Mouse (Mus musculus) heart, embryonic 12.5 days (tissue): ENCODE results near the gene Egfl6. TPM values are rescaled to one million over a fixed set of nuclear protein-coding genes. Genes with fewer than 3 reads are reported as not detected.

Source experiments
- ATAC-seq: fragments of 200-750 bp; cut with Nextera tagmentation; 2 replicates; pipeline ENCODE4 v1.8.0; 2017; ENCODE audit warnings: moderate TSS enrichment, moderate library complexity; ENCODE audit not compliant: insufficient number of reproducible peaks, low FRiP score
- H3K27ac ChIP-seq: fragments of 300-500 bp; sonication (generic); 2 replicates; pipeline ENCODE4 v1.5.1; 2016; ENCODE audit warnings: mild to moderate bottlenecking, moderate library complexity; ENCODE audit not compliant: poor library complexity, severe bottlenecking
- H3K27me3 ChIP-seq: fragments of 300-500 bp; sonication (generic); replicated peaks from 2 replicates; pipeline ENCODE4 v1.6.1; 2016; ENCODE audit warnings: mild to moderate bottlenecking, moderate library complexity
- H3K36me3 ChIP-seq: fragments of 300-500 bp; sonication (generic); 2 replicates; pipeline ENCODE4 v1.6.1; 2016; ENCODE audit warnings: mild to moderate bottlenecking, moderate library complexity
- H3K4me1 ChIP-seq: fragments of 300-500 bp; sonication (generic); replicated peaks from 2 replicates; pipeline ENCODE4 v1.6.1; 2016; ENCODE audit warnings: mild to moderate bottlenecking
- H3K4me2 ChIP-seq: fragments of 300-500 bp; sonication (generic); 2 replicates; pipeline ENCODE4 v1.6.1; 2016; ENCODE audit warnings: mild to moderate bottlenecking, moderate library complexity
- H3K4me3 ChIP-seq: fragments of 300-500 bp; sonication (generic); 2 replicates; pipeline ENCODE4 v1.5.1; 2016; ENCODE audit warnings: mild to moderate bottlenecking
- H3K9ac ChIP-seq: fragments of 300-500 bp; sonication (generic); 2 replicates; pipeline ENCODE4 v1.6.1; 2016; ENCODE audit warnings: mild to moderate bottlenecking, moderate library complexity
- H3K9me3 ChIP-seq: fragments of 300-500 bp; sonication (generic); replicated peaks from 2 replicates; pipeline ENCODE4 v1.6.1; 2016; ENCODE audit warnings: mild to moderate bottlenecking, moderate library complexity
- WGBS: fragments of 180-500 bp; shearing (Covaris S2); methylation state at CpG from one replicate; pipeline ENCODE4 v1.1.7; 2016; 5-methylcytosine and 5-hydroxymethylcytosine counted together
- polyA plus RNA-seq: library from polyadenylated mRNA; unstranded; fragments of >200 nt; fragmentation: Nextera tagmentation; extraction: Ambion mirVana; gene quantifications from 2 replicates; pipeline ENCODE4 v1.2.1, GENCODE M21; 2016

Gene Egfl6
- 4.8 and 4.9 TPM in 2 replicates for polyA plus RNA-seq

- Histone ChIP-seq H3K36me3 (no peaks in the 10 kb centered on the region), H3K27ac (no peak within 1 kb of the TSS), H3K9me3 (no peaks in the 10 kb centered on the region), H3K4me1 (no peaks in the 10 kb centered on the region), H3K9ac (peak within 1 kb of the TSS; percentile 30; the same call in 1 of the 2 replicates), H3K4me2 (peak within 1 kb of the TSS; percentile 83), H3K27me3 (peaks cover 23% of the 10 kb centered on the region), H3K4me3 (peak within 1 kb of the TSS; percentile 45)
- 13% methylated on average over 38 of the region's 39 CpGs for WGBS
- ATAC-seq: no peak
Measured at GRCm38 (mm10) chrX:166584947-166585824, at the start of gene Egfl6. TSS of gene Egfl6 (minus strand) at chrX:166585720.

GRCm38 (mm10) chrX:166626866-166627570 is 41.5 kb upstream of the Egfl6 start:
- 47% methylated on average over 3 of the region's 3 CpGs for WGBS
- H3K4me2 ChIP-seq: no peak overlapping the region

DNA sequence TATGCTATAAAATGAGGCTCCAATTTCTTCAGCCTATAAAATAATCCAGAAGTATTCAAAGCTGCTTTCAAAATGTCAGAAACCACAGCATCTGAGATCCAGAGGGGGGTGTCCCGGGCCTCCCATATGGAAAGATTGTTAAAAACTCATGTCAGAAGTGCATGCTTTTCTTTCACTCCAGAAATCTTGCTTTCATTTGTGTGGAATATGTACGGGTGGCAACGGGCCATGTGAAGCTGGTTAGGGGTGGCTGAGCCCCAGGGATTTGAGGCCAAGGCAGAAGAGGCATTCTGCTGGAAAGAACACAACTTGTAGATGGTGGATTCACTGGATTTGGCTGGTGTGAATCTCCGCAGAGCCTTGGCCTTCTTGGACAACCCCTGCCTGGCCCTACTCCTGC is 40.7 kb upstream of the Egfl6 start:
- Histone ChIP-seq H3K4me3 (no peak overlapping the region), H3K27ac (no peak overlapping the region), H3K4me2 (no peak overlapping the region), H3K27me3 (no peaks in the 10 kb centered on the region), H3K4me1 (no peaks in the 10 kb centered on the region; the same call in 1 of the 2 replicates), H3K9ac (no peak overlapping the region), H3K36me3 (no peaks in the 10 kb centered on the region), H3K9me3 (no peaks in the 10 kb centered on the region)
- 77% methylated on average over 4 of the region's 4 CpGs for WGBS
- ATAC-seq: no peak

More at GRCm38 (mm10) chrX:166626866-166627570, 41.5 kb upstream of the Egfl6 start:
- Histone ChIP-seq H3K9ac (no peak overlapping the region), H3K4me1 (no peaks in the 10 kb centered on the region; the same call in 1 of the 2 replicates), H3K27ac (no peak overlapping the region), H3K36me3 (no peaks in the 10 kb centered on the region), H3K4me3 (no peak overlapping the region), H3K9me3 (no peaks in the 10 kb centered on the region), H3K27me3 (no peaks in the 10 kb centered on the region)
- ATAC-seq: no peak

DNA sequence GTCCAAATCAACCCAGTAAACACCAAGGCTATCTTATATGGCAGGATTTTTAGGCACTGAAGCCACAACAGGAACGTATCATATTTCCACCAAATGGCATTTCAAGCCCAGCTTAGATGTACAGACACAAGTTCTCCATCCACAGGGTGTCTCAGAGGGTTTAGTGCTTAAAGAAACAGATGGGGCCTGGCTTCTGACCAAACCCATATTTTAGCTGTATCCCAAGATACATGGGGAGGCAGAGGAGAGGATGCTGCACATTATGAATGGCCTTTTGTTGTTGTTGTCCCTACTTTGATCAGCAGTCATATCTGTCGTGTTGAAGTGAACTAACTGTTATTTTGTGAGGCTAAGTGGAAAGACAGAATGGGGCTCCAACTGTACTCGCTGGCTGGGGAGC is 37.7 kb upstream of the Egfl6 start:
- no peaks in the 10 kb centered on the region for H3K27me3 ChIP-seq
- no peak overlapping the region for H3K9ac ChIP-seq
- 80% methylated on average over 3 of the region's 3 CpGs for WGBS
- H3K27ac ChIP-seq: no peak overlapping the region
- no peak for ATAC-seq
- H3K4me3 ChIP-seq: no peak overlapping the region
- H3K4me2 ChIP-seq: no peak overlapping the region
- no peaks in the 10 kb centered on the region; the same call in 1 of the 2 replicates for H3K4me1 ChIP-seq
- H3K36me3 ChIP-seq: no peaks in the 10 kb centered on the region
- no peaks in the 10 kb centered on the region for H3K9me3 ChIP-seq

GRCm38 (mm10) chrX:166621560-166622301 is 36.2 kb upstream of the Egfl6 start:
- Histone ChIP-seq H3K27ac (no peak overlapping the region), H3K27me3 (no peaks in the 10 kb centered on the region), H3K9me3 (no peaks in the 10 kb centered on the region), H3K4me3 (no peak overlapping the region), H3K4me2 (no peak overlapping the region), H3K9ac (no peak overlapping the region), H3K36me3 (no peaks in the 10 kb centered on the region), H3K4me1 (no peaks in the 10 kb centered on the region)
- ATAC-seq: no peak
- WGBS: 57% methylated on average over 9 of the region's 9 CpGs

GRCm38 (mm10) chrX:166620900-166621299 is 35.4 kb upstream of the Egfl6 start:
- no peak overlapping the region for H3K4me3 ChIP-seq
- H3K9ac ChIP-seq: no peak overlapping the region
- no peak for ATAC-seq
- no peaks in the 10 kb centered on the region for H3K4me1 ChIP-seq
- H3K36me3 ChIP-seq: no peaks in the 10 kb centered on the region
- 71% methylated on average over 6 of the region's 6 CpGs for WGBS
- H3K4me2 ChIP-seq: no peak overlapping the region
- no peaks in the 10 kb centered on the region for H3K9me3 ChIP-seq
- H3K27ac ChIP-seq: no peak overlapping the region
- no peaks in the 10 kb centered on the region for H3K27me3 ChIP-seq

DNA sequence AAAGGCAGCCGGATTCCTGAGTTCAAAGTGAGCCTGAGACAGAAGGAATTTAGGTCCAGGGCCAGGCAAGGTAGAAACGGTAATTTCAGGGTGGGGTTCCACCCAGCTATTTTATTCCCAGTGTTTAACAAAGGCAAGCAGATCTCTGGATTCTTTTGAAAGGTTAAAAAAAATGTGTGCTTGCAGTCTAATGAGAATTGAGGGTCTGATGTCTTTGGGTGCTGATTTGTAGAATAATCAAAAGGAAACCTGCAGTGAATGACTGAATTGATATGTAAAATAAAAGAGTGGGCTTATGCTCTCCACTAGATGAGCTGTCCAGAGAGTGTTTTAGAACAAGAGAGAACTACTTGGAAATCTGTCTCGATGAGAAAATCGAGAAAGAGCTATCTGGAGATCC is 33.6 kb upstream of the Egfl6 start:
- 78% methylated on average over 4 of the region's 4 CpGs for WGBS

GRCm38 (mm10) chrX:166615191-166615590 is 29.7 kb upstream of the Egfl6 start:
- Histone ChIP-seq H3K4me3 (no peak overlapping the region), H3K4me2 (no peak overlapping the region), H3K27ac (no peak overlapping the region), H3K4me1 (no peaks in the 10 kb centered on the region), H3K9ac (no peak overlapping the region), H3K9me3 (no peaks in the 10 kb centered on the region), H3K36me3 (no peaks in the 10 kb centered on the region), H3K27me3 (no peaks in the 10 kb centered on the region)
- WGBS: 85% methylated on average over 7 of the region's 7 CpGs
- ATAC-seq: no peak

More for the DNA sequence above, 33.6 kb upstream of the Egfl6 start:
- Histone ChIP-seq H3K27ac (no peak overlapping the region), H3K4me2 (no peak overlapping the region), H3K4me1 (no peaks in the 10 kb centered on the region), H3K27me3 (no peaks in the 10 kb centered on the region), H3K9me3 (no peaks in the 10 kb centered on the region), H3K36me3 (no peaks in the 10 kb centered on the region), H3K9ac (no peak overlapping the region), H3K4me3 (no peak overlapping the region)
- no peak for ATAC-seq

GRCm38 (mm10) chrX:166576111-166576510 is 9.4 kb downstream of the Egfl6 start:
- H3K4me2 ChIP-seq: no peak overlapping the region
- no peaks in the 10 kb centered on the region for H3K36me3 ChIP-seq
- 46% methylated on average over 1 of the region's 1 CpGs for WGBS
- no peaks in the 10 kb centered on the region for H3K27me3 ChIP-seq
- no peak overlapping the region for H3K4me3 ChIP-seq
- H3K9ac ChIP-seq: no peak overlapping the region
- no peak for ATAC-seq
- H3K9me3 ChIP-seq: no peaks in the 10 kb centered on the region
- H3K27ac ChIP-seq: no peak overlapping the region
- no peaks in the 10 kb centered on the region for H3K4me1 ChIP-seq

DNA sequence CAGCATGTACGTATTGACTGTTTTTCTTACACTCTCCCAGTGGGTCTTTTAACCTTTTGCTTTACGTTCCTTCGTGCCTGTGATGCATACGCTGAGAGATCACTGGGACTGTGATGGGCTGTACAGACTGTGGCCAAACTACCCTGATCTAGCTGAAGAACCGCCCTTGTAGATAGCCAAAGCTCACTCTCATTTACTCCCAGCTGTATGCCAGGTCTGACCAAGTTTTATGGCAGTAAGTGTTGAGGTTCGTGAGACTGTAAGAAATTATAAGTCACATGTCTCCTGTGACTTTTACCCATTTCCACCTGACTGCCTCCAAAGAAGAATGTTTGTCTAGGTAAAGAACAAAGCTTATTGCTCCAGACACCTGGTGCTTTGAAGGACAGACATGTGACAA is 19.5 kb downstream of the Egfl6 start:
- Histone ChIP-seq H3K4me2 (no peak overlapping the region), H3K27ac (no peak overlapping the region), H3K9me3 (no peaks in the 10 kb centered on the region), H3K9ac (no peak overlapping the region), H3K27me3 (no peaks in the 10 kb centered on the region), H3K4me1 (no peaks in the 10 kb centered on the region), H3K36me3 (no peaks in the 10 kb centered on the region), H3K4me3 (no peak overlapping the region)
- ATAC-seq: no peak
- WGBS: 81% methylated on average over 6 of the region's 6 CpGs

DNA sequence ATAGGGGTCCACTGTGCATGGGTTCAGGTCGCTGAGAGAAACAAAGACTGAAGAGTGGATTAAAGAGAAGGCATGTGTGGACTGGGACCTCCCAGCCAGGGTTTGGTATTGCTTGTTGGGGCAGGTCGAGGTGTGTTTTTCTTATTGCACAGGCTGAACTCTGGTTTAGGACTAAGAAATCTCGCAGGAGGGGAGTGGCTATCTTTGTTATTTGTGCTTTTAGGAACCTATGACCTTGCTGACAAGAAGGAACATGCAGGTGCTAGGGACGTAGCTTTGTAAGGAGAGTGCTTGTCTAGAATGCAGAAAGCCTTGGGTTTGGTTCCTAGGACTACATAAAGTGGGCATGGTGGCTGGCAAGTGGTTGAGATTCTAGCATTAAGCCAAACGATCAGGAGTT is 20.1 kb downstream of the Egfl6 start:
- no peak for ATAC-seq
- Histone ChIP-seq H3K27me3 (no peaks in the 10 kb centered on the region), H3K4me2 (no peak overlapping the region), H3K4me1 (no peaks in the 10 kb centered on the region), H3K36me3 (no peaks in the 10 kb centered on the region), H3K9ac (no peak overlapping the region), H3K4me3 (no peak overlapping the region), H3K9me3 (no peaks in the 10 kb centered on the region), H3K27ac (no peak overlapping the region)
- 65% methylated on average over 5 of the region's 5 CpGs for WGBS
